Mouse (Mus musculus): ENCODE results near the gene Fnip2. TPM values are rescaled to one million over a fixed set of nuclear protein-coding genes. Genes with fewer than 3 reads are reported as not detected.

Gene Fnip2
- 0.82 and 1.1 TPM in 2 replicates for polyA plus RNA-seq (2012)

DNA sequence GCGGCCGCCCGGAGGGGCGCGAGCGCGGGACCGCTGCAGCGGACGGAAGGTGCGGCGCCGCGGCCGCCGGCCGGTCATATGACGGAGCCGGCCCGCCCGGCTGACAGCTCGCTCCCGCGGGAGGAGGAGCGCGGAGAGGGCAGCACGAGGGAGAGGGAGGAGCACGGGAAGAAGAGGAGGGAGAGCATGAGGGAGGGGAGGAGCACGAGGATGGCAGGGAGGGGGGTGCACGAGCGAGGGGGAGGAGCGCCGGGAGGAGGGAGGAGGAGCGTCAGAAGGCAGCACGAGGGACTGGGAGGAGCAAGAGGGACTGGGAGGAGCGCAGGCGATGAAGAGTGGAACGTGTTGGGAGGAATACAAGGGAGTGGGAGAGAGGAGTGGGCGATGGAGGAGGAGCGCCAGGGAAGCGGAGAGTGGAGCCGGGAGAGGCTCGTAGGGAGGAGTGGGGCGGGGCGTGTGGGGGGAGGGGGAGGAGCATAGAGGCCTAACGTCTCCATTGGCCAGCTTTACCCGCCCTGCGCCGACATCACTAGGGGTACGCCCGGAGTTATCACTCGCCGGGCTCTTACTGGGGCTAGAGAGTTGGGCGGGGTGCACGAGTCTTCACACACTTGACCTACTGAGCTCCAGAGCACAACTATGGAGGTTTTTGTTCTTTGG is at the start of gene Fnip2:
Fnip2 (minus strand) TSS at position 94 of the 660 bp plus-strand sequence.

DNA sequence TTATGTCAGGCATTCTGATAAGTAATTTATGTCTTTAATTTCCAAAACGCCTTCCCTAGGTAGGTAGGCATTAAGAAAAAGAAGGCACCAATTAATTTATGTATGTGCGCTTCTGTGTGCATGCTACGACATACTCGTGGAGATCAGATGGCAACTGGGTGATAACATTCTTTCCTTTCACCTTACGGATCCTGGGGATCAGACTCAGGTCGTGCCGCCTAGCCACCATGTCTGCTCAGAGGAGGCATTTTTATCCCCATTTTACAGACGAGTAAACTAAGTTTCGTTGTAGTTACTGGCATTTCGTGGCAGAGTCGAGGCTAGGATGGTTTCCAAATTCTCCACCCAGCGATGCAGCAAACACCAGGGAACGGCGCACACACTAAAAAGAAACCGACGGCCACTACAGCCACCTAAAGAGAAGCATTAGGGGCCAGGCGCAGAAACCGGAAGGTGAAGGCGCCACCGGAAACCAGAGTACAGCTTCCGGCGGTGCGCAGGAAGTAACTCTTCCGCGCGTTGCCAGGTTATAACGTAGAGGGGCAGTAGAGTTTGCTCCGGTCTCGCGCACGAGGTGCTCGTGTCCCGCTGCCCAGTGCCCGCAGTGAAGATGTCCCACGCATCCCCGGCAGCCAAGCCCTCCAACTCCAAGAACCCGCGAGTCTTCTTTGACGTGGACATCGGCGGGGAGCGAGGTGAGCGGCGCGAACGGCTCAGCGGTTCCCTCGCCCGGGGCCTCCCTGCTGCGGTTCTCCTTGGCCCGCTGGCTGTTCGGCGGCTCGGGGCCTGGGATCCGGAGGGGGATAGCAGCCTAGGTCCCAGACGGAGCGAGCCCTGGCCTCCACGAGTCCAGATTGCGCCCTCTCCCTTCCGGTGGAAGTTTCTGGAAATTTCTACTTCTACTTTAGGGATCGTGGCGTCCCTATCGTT is 23.5 kb upstream of the Fnip2 start, which contains the start of gene Ppid:
Ppid (plus strand) TSS at position 480 of the 930 bp plus-strand sequence.

Other genes starting within 250 kb of the Fnip2 start
- gene Gm17359, start 231.1 kb downstream of the Fnip2 start, polyA plus RNA-seq (2012) = not detected in 2 replicates
- 28.9 and 31.4 TPM in 2 replicates for gene Ppid, start 23.5 kb upstream of the Fnip2 start, polyA plus RNA-seq (2012)
- gene 4930579G24Rik, start 61.3 kb upstream of the Fnip2 start, polyA plus RNA-seq (2012) = 2.5 and 2.8 TPM in 2 replicates
- gene Etfdh, start 61.7 kb upstream of the Fnip2 start, polyA plus RNA-seq (2012) = 26.1 and 30.3 TPM in 2 replicates
- gene Rxfp1, start 170.1 kb upstream of the Fnip2 start, polyA plus RNA-seq (2012) = not detected in 2 replicates